In the genomic region with DNA sequence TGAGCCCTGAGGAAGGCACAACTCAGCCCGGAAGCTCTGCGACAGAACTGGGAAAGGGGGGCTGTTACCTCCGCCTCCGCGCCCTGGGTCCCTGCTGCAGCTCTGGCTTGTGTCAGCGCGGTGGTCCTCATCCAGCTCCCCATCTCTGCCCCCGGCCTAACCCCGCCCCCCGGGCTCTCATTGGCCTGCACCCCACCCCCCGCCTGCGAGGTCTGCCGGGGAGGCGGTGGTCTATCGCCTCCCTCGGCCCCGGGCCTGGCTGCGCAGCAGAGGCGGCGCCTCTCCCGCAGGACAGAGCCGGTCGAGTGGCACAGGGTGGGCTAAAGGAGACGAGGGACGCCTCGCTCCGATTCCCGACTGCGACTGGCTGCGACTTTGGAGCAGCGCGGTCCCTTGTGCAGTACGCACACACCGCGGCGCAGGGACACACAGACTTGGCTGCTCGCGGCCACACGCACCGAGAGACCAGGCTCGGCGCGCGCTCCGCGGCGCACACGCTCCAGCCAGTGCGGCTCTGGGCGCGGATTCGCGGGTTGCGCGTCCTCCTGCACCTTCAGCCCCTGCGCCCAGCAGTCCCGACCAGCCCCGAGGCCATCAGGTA, we compare ENCODE assay signal across 8 mouse cellular contexts. TPM values are rescaled to one million over a fixed set of nuclear protein-coding genes. Genes with fewer than 3 reads are reported as not detected.
DNase-seq lines count a peak whose midpoint lies in the region; ATAC-seq and TF ChIP-seq lines count a peak whose summit lies in the region.

TSS of gene Adcyap1r1 (plus strand) at position 208 of the 601 bp plus-strand sequence.

- peak within 1 kb of the TSS; percentile 51 for H3K4me3 ChIP-seq in kidney, embryonic 15.5 days (replicated peaks)
- H3K4me3 ChIP-seq in intestine, postnatal 0 days (ENCODE audit: low read depth, low read length) = peak within 1 kb of the TSS; percentile 35
- H3K4me3 ChIP-seq in liver, embryonic 12.5 days = peak within 1 kb of the TSS; percentile 29

- H3K36me3 ChIP-seq in kidney, embryonic 15.5 days = no peaks in the 10 kb centered on the region
- H3K36me3 ChIP-seq in intestine, postnatal 0 days (ENCODE audit: control insufficient read depth, insufficient read depth) = no peaks in the 10 kb centered on the region
- H3K36me3 ChIP-seq in liver, embryonic 12.5 days = no peaks in the 10 kb centered on the region

- H3K27ac ChIP-seq in kidney, embryonic 15.5 days = no peak within 1 kb of the TSS
- no peak within 1 kb of the TSS for H3K27ac ChIP-seq in intestine, postnatal 0 days (ENCODE audit: low read depth, low read length)
- no peak within 1 kb of the TSS for H3K27ac ChIP-seq in liver, embryonic 12.5 days

- no peaks in the 10 kb centered on the region for H3K9me3 ChIP-seq in kidney, embryonic 15.5 days (replicated peaks)
- no peaks in the 10 kb centered on the region for H3K9me3 ChIP-seq in intestine, postnatal 0 days (ENCODE audit: control insufficient read depth)
- no peaks in the 10 kb centered on the region for H3K9me3 ChIP-seq in liver, embryonic 12.5 days (replicated peaks)

- ATAC-seq in kidney, embryonic 15.5 days (replicated peaks; ENCODE audit: low FRiP score) = peak; percentile 73
- ATAC-seq in intestine, postnatal 0 days = no peak
- no peak for ATAC-seq in liver, embryonic 12.5 days
- no peak for ATAC-seq in inflammation-experienced regulatory T-cells, adult 6 months

- peak within 1 kb of the TSS; percentile 15; the same call in 1 of the 2 replicates for H3K9ac ChIP-seq in kidney, embryonic 15.5 days
- no peak within 1 kb of the TSS for H3K9ac ChIP-seq in intestine, postnatal 0 days (ENCODE audit: low read depth, low read length)
- no peak within 1 kb of the TSS for H3K9ac ChIP-seq in liver, embryonic 12.5 days

- WGBS in kidney, embryonic 15.5 days = under 1% methylated on average over 58 of the region's 58 CpGs
- under 1% methylated on average over 55 of the region's 58 CpGs for WGBS in intestine, postnatal 0 days
- WGBS in liver, embryonic 12.5 days (ENCODE audit: insufficient replicate concordance) = 3% methylated on average over 58 of the region's 58 CpGs

- peaks cover 22% of the 10 kb centered on the region for H3K4me1 ChIP-seq in kidney, embryonic 15.5 days
- no peaks in the 10 kb centered on the region for H3K4me1 ChIP-seq in intestine, postnatal 0 days (replicated peaks; ENCODE audit: control insufficient read depth, insufficient read depth, low read length)
- no peaks in the 10 kb centered on the region for H3K4me1 ChIP-seq in liver, embryonic 12.5 days

- TF ChIP-seq CTCF in intestine, postnatal 0 days (IDR thresholded peaks at IDR 0.05; ENCODE audit: low read depth) = no peak

- peak within 1 kb of the TSS; percentile 87 for H3K4me2 ChIP-seq in kidney, embryonic 15.5 days
- H3K4me2 ChIP-seq in intestine, postnatal 0 days (replicated peaks; ENCODE audit: low read depth) = peak within 1 kb of the TSS; percentile 62
- peak within 1 kb of the TSS; percentile 55 for H3K4me2 ChIP-seq in liver, embryonic 12.5 days

- no peak for DNase-seq in kidney, adult 11 months
- DNase-seq in cerebellum, postnatal 10 days = peak; percentile 92 to 95
- peak; percentile 78 to 84 for DNase-seq in frontal cortex, postnatal 10 days (ENCODE audit: low spot score in 2 of 2)
- DNase-seq in right cerebral cortex, postnatal 25 days = peak; percentile 72

- peaks cover 66% of the 10 kb centered on the region for H3K27me3 ChIP-seq in kidney, embryonic 15.5 days
- H3K27me3 ChIP-seq in intestine, postnatal 0 days (replicated peaks; ENCODE audit: control insufficient read depth, insufficient read depth, low read length) = peaks cover 34% of the 10 kb centered on the region
- peaks cover 83% of the 10 kb centered on the region for H3K27me3 ChIP-seq in liver, embryonic 12.5 days (replicated peaks)

RNA-seq across cellular contexts. Expression of gene Adcyap1r1, which starts in this region (rescaled TPM):
- 3.1 and 3.4 TPM in 2 replicates for polyA plus RNA-seq in kidney, embryonic 15.5 days (2015; fragmentation: Nextera tagmentation; extraction: Ambion mirVana)
- 2.6 and 2.7 TPM in 2 replicates for polyA plus RNA-seq in intestine, postnatal 0 days (2015; fragmentation: Nextera tagmentation; extraction: Ambion mirVana)
- 0.12 and 0.24 TPM in 2 replicates for polyA plus RNA-seq in liver, embryonic 12.5 days (2016; fragmentation: Nextera tagmentation; extraction: Ambion mirVana)
- not detected for polyA plus RNA-seq in inflammation-experienced regulatory T-cells, adult 6 months (2017; shearing (Covaris generic))
